Mouse (Mus musculus) frontal cortex, postnatal 25 days (tissue): ENCODE data around the gene Lnx2.

Experiments used
- DNase-seq, 2 experiments: peaks; one replicate each; pipeline ENCODE4 v3.0.0; 2022; ENCODE audit warnings: low spot score in 2 of 2

The Lnx2 gene

DNA sequence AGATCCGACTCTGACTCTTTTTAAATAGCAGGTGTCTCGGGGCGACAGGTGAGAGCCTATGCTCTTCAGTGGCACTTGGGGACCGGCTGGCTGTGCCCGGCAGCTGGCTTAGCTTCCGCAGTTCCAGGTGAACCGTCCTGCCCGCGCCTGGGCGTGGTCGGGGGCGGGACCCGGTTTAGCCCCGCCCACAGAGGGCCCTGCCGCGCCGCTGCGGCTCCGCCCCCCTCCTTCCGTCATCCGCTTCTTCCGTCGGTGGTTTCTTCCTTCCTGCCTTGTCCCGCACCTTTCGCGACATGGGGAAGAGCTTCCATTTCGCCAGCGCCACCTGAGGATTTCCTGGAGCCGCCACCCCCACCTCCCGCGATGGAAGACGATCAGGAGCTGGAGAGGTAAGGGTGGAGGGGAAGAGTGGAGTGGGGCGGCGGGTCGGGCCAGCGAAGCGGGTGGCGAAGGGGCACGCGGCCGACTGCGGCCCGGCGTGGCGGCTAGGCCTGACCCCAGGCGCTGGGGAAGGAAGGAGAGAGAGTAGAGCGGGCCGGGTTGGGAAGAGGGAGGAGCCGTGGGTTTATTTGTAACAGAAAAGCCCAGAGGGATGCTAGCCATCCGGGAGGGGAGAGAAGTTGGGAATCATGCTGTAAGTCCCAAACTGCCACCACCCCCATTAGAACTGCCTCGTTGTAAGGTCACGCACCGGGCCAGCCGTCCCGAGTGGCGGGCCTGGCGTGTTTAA is 1.1 kb upstream of the Lnx2 start:
- peak; percentile 76 to 84 for DNase-seq

DNA sequence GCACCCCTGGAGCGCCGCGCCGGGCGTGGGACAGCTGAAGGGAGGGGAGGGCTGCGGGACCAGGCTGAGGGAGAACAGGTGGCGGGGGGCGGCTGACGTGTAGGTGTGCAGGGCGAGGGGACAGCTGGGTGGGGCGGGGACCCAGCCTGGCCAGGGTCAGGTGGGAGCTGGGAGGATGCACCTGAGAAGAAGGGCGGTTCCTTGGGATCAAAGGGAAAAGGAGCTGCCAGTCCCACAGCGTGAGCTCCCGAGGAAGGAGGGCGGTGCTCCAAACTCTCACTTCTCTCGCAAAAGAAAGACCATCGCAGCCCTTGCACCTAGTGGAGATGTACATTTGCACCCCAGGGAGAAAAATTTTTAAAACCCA is 396 bp upstream of the Lnx2 start, which contains the start of gene Polr1d:
Polr1d (plus strand) TSS at position 252 of the 367 bp plus-strand sequence.
- DNase-seq: no peak

DNA sequence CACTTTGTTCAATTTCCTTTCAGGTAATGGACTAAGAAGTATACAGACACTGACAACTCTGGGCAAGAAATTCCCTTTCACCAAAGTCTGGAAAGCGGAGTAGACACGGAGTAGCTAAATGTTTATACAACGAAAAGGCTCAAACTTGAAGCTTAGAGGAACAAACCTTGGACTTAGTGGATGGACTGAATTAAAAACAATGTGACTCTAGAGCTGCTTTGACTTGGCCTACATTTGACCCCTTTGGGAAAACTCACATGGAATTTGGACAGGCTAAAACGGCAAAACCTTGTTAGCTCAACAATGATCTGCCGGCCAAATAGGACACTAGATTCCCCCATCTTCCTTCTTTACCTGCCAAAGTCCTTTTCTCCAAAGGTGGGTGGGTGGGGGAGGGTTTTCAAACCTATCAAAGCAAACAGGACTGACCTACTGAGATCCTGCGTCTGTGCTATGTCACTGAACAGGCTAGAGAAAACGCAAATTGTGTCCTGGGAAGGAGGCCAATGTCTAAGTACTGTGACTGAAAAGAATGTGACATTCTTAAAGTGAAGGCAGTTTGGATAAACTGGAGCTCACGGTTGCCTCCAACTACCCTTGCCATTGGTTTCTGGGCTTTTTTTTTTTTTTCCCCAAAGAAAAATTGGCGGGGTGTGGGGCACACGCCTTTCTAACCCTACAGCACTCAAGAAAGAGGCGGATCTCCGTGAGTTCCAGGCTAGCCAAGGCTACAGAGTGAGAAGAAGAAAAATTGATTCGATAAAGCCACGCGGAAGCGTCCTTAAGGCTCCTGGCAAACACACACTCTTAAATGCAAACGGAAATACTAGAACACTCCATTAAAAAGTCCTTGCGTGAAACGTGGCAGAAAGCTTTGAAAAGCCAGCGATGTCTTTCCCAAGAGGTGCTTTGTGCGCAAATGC is 1.0 kb downstream of the Lnx2 start:
- no peak for DNase-seq

DNA sequence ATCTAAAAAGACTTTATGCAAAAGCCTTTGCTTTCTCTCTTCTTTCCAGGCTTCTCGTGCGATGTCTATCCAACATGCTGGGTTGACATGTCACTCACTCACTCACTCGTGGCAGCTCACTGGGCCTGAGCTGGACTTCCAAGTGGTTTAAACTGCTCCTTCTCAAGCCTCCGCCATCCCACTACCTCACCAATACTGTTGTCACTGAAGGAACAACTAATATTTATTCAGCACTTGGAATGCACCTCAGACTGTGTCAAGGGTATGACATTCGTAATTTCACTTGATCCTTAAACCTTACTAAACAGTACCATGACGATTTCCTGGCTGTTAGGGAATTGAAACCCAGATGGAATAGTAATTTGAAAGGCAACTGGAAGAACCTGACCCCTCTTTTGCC is 2.6 kb downstream of the Lnx2 start:
- DNase-seq: no peak

DNA sequence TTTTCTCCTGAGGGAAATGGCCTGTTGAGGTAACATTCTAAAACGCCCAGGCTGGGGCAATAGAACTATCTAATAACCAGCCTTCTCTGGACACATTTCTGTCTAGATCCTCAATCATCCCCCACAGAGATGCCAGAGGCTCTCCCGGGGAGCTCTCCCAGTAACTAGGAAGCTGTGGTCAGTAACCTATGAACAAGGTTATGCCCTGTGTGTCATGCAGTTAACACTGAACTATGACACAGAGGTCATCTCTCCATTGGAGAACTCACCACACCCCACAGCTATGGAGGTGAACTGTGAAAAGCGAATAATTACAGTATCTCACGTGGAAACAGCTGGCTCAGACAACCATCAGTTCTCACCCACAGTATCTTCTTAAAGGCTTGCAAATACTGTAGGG is 4.5 kb downstream of the Lnx2 start:
- no peak for DNase-seq

DNA sequence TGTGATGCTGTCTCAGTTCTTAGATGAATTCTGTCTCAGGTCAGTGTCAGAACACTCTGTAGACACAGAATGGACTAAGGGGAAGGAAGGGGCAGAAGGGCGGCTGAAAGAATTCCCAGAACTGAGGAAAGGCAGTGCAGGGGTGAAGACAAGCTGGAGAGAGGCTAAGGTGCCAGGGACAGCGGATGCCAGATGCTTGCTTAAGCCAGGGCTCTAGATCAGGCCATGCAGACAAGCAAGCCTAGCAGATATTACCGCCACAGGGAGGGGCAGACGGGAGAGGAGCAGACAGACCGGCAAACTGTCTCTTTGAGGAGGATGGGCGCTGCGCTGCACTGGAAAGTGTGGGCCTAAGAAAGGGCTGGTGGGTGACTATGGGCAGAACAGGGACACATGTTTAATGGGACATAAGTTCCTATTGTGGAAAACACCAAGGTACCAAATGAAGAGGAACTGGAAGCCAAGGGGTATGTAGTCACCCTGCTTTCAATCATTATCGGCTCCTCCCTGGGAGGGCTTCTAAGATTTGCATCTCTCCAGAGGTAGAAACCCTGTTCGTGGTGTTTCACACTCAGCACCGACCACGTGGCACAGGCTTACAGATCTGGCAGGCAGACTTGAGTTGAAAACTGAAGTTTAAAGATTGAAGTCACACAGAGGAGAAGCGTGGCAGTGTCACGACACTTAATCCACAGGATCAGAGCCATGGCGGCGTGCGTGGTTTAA is 5.4 kb downstream of the Lnx2 start:
- no peak for DNase-seq

DNA sequence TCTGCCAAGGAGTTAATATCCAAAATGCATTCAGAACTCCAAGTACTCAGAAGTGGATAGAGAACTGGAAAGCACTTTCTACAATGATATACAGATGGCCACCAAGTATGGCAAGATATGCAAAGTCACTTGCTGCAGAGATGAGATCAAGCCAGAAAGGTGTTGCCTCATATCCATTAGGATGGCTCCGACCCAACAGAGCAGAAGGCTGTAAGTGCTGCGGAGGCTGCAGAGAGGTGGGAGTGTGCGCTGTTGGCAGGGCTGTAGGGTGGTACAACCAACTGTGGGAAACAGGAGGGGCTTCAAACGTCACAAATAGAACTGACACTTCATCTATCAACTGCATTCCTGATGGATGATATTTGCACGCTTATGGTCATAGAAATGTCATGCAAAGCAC is 7.5 kb downstream of the Lnx2 start:
- no peak for DNase-seq

DNA sequence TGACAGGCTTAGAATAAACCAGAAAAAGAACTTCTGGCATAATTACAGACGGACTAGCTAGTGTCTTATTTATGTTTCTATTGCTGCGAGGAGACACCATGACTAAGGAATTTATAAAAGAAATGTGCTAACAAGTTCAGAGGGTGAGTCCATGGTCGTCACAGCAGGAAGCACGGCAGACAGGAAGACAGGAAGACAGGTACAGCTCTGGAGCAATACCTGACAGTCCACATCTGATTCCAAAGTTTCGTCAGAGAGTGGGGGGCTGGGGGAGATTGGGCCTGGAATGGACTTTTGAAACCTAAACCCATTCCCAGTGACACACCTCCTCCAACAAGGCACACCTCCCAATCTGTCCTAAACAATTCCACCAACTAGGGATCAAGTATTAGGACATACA is 9.4 kb downstream of the Lnx2 start:
- DNase-seq: no peak

DNA sequence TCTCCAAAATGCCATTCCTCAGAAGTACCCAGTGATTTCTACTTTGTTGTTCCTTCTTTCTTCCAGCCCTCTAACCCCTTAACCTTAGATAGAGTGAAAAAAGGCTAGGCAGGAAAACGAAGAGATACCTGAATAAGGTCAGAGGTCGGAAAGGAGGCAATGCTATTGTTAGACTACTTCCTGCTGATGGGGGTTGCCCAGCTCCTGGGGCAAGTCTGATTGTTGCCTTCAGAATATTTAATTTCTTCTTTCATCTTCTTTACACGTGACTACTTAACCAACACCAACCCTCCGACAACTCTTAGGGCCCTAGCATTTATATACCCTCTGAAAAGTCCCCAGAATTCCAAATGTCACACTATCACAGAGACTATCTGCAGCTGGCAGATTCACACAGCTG is 10.3 kb downstream of the Lnx2 start:
- DNase-seq: no peak

DNA sequence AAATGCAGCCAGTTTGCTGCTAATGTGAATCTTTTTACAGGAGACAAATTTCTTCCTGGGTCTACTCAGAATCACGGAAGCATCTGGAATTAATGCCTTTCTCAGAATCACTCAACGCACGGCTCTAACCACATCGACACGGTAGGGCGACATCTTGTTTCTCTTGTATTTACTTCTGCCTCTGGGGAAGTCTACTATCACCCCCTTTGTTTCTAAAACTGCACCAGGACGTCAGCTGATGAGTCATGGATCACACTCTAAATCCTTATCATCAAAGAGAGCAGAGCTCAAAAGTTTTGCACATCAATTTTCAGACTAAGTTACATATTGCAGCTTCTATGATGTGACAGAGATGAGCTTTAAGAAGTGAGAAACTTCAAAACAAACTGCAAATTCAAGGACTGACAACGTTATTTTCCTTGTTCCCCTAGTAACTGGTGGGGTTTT is 13.1 kb downstream of the Lnx2 start:
- DNase-seq: no peak

DNA sequence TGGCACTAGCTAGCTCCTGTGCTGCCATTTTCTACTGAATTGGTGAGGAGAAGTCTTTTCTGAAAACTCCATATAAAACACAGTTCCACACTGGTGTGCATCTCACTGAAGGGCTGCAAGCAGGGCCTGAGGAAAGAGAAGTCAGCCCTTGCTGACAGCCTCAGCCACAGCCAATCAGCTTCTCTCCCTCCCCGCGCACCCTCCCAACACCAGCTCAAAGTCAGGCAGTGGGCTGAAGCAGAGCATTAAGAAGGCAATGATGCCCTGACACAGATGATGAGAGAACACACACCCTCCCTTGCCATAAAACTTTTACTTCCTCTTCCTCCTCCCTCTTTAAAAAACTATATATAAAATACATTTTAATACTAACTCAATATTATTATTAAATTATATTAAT is 16.4 kb downstream of the Lnx2 start:
- DNase-seq: no peak

DNA sequence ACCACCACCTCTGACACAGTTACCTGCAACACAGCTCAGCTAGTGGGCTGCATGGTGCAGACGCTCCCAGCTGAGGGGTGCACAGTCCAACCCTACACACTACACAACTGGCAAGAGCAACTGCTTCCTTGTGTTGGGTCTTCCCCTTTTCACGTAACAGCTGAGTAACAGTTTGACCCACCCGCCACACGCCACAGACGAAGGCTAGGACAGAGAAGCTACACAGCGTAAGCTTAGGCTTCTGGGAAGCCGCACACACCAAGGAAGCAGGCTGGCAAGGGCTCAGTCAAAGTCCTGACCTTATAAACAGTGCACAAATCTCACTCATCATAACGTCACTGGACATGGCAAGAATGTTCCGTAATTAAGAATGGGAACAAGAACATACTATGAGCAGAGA is 17.1 kb downstream of the Lnx2 start:
- DNase-seq: no peak

DNA sequence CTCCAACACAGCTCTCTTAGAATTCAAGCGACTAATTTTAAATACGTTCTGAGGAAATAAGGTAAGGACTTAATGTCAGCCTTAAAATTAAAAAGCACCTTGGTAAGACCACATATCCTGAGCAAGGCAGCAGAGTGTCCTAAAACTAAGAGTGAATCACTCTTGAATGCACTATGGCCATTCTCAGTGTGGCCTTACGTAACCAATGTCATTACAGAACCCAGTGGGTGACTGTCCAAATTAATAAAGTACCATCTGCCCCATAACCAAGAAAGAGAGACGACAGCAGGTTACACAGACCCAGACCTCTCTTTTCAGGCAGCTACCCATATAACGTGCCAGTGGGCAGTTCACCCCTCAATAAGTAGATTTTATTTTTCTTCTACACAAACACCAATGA is 17.7 kb downstream of the Lnx2 start:
- DNase-seq: no peak

DNA sequence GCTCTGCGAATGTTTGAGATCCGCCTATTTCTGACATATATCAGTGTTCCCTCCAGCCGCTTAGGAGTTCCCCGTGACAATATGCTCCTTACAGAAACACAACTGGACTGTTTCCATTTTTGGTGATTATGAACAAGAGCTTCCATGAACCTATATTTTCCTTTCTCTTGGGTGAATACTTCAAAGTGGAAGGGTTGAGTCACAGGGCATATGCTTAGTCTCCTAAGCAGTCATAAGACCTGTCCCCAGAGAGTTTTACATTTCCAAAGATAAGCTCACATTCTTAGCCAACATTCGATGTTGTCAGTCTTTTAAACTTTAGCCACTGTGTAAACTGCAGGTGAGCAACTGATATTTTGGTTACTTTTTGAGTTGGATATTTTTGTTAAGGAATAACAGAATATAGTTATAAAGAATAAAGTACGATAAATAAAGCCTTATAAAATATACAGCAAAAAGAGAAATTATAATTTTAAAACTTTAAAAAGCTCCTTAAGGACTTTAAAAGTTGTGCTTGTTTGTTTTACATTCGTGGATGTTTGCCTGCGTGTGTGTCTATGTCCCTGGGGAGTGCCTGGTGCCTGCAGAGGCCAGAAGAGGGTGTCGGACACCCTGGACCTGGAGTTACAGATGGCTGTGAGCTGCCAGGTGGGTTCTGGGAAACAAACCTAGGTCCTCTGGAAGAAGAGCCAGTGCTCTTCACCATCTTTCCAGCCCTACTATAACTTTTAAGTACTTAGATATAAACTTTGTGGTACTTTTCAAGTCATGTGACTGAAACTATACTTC is 18.6 kb downstream of the Lnx2 start:
- DNase-seq: no peak

DNA sequence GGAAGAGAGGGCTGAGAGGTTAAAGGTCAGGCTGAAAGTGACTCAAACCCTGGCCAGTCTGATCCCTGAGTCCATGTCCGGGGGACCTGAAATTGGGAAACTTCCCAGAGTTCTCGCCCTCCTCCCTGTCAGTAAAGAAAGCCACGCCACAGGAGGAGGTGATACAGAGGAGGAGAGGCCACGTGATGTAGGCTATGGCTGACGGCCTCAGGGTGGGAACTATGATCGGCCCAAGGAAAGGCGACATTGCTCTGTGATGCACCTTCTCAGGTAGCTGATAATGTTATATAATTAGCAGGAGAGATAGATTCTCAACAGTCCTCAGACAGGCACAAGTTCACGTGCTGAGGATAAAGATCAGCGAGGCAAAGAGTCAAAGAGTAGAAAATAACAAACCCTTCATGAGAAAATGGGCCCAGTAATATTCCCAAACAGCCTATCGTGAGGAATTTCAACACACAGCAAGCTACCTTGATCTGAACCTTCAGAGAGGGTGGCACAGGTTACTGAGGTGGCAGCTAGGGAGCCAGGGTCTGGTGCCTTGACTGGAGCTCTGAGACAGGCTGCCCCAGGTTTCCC is 19.6 kb downstream of the Lnx2 start:
- no peak for DNase-seq

DNA sequence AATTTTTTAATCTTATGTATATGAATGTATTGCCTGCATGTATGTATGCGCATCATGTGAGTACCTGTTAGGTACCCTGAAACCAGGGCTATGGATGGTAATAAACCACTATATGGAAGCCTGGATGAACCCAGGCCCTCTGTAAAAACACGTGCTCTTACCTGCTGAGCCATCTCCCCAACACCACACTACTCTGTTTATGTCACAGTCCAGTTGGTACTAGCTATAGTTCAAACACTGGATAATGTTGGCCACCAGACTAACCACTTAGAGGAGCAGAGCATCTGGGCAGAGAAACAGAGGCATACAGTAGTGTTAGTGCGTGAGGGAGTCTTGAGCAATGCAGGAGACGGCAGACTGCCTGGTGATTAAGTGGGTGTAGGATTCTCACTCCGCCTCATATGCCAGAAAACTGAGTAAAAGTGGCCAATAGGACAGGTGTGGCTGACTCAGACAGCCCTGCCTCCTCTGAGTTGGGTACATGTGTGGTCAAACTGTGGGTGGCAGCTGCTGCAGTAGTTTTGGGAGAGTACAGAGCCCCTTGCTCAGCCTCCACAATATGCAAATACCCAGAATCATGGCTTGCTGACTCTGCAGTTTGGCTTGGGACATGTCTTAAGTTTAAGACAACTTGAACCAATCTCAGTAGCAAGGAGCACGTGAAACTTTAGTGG is 20.7 kb downstream of the Lnx2 start:
- no peak for DNase-seq

DNA sequence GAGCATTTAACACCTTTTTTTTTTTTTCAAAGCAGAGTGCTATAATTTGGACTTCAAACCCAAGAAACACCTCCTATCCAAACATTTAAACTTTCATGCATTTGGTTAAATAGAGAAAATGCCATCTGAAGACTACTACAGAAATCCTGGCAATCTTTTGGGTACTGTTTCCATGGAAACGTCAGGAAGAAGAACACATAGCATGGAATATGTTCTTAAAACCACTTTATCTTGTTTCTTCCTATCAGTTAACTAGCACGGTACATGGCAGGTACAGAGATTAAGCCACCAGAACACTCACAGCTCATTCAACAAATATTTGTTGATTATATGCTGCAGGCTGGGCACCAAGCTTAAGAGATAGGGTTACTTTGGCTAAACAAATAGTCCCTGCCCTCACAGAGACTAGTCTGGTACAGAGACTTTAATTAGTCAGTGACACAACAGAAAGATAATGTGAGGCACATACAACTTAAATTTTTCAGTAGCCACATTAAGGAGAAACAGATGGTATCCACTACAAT is 21.6 kb downstream of the Lnx2 start:
- DNase-seq: no peak

DNA sequence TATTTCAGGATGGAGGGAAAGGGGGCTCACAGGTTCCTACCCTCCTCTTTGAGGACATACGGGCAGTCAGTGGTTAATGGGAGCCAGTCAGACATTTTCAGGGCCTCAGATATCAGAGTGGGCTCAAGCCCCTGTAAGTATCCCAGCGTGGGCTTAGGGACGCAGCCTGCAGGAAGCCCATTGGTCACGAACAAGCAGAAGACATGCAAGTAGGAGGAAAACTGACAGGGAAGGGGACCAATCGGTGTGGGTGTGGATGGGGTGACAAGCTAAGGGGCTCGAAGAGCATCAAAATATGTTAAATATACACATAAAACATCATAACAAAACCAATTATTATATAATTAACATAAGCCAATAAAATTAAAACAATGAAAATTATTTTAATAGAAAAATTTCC is 22.1 kb downstream of the Lnx2 start:
- DNase-seq: no peak

DNA sequence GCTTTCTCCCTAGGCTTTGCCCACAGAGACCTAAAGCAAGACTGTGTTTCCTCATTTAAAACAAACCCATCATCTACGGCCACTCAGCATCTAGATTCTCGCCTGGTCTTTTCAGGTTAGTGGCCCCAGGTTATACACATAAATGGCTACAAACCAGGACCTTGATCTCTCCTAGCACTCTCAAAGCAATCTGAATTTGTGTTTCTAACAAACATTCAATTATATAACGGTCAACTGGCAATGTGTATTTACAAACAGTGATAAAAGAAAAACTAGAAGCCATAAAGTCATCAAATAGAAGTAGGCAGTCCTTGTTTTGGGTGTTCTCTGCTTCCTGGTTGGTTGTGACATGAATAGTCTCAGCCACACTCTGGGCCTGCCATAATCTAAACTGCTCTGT is 22.9 kb downstream of the Lnx2 start:
- DNase-seq: no peak

DNA sequence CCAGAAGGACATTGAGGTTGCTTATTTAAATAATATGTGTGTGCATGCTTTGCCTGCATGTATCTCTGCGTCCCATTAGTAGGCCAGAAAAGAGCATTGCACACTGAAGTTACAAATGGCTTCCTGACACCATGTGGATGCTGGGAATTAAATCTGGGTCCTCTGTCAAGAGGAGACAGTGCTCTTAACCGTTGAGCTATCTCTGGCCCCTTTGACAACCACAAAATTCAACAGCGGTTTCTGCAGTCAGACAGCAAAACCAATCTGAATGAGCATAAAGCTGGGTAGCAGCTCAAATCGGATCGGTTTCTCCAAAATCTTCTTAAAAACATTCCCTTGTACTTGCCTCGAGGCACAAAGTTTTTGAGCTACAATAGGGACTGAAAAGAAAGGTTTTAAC is 23.3 kb downstream of the Lnx2 start:
- no peak for DNase-seq

DNA sequence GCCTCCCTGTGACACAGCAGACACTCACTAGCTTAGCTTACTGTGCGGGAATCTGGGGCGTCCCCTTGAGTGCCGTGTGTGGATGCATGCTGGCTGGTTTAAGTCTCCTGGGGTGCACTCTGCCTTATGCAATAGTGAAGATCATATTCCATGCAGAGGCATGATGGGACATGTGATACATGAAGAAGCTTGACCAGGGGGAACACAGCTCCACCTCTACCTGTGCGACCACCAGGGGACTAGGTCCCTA is 24.2 kb downstream of the Lnx2 start:
- DNase-seq: no peak
